Mouse (Mus musculus) E14TG2a.4 (cell line): ENCODE data around the gene Sowahd.

Experiments used
- CTCF ChIP-seq: conservative IDR thresholded peaks from 2 replicates; pipeline ENCODE4 v1.5.1; 2014; ENCODE audit warnings: low read length
- NANOG ChIP-seq: IDR thresholded peaks from 2 replicates; pipeline ENCODE4 v1.6.1; 2014; ENCODE audit warnings: borderline replicate concordance, low read length, mixed read lengths
- POU5F1 ChIP-seq: IDR thresholded peaks from 2 replicates; pipeline ENCODE4 v1.6.1; 2014; ENCODE audit warnings: low read length, borderline replicate concordance

DNA sequence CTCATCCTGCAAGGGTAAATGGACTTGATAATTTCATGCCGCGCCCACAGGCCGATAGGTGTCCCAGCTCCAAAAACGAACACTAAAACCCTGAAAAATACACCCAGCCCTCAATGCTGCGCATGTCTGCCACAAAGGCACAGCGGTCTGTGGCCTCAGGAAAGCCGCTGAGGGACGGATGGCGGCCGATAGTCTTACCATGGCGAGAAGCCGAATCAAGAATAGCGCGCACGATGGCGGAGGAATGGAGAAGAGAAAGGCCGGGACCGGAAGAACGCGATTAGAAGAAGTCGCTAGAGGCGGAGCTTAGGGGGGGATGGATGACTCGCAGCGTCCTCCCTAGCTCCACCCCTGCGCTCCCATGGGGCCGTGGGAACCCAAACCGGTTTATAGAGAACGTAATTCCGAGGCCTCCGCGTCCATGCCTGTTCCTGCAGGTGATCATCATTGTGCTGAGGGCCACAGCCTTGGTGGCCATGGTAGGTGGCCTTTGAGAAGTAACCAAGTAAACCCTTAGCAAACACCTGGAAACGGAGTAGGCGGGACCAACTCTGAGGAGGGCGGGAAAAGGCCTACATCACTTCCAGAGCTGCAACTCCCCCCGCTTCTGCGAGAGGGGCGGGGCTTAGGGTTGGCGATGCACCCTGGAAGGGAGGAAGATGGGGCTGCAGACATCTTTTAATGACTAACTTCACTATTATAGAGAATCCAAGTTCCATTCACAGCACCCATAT lies 36.4 kb downstream of the Sowahd start, which contains the start of gene Rpl39:
- TF ChIP-seq CTCF (no peak), POU5F1 (no peak), NANOG (no peak)
